Mouse (Mus musculus): ENCODE measurements around the gene 2900026A02Rik.

The 2900026A02Rik gene

GRCm38 (mm10) chr5:113221147-113221865, at the start of gene 2900026A02Rik:
Gene 2900026A02Rik, minus strand, starts transcription at chr5:113221236.
- peak; percentile 22 for DNase-seq

DNA sequence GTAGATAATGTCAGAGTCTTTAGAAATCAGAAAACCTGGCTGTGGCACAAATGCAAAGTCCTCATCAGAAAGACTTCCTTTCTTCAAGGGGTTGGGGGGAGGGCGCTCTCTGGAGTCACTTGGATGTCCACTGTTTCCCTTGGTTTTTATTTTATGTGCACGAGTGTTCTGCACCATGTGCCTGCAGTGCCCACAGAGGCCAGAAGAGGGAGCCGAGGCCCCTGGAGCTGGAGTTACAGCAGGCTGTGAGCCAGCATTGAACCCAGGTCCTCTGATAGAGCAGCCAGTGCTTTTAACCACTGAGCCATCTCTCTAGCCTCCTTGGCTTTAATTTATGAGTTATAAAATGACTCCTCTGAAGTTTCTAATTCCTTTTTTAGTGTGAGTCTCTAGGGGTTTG, 49.0 kb upstream of the 2900026A02Rik start:
- no peak for DNase-seq

- no peak for DNase-seq
Measured at GRCm38 (mm10) chr5:113268246-113268645, 47.2 kb upstream of the 2900026A02Rik start.

DNA sequence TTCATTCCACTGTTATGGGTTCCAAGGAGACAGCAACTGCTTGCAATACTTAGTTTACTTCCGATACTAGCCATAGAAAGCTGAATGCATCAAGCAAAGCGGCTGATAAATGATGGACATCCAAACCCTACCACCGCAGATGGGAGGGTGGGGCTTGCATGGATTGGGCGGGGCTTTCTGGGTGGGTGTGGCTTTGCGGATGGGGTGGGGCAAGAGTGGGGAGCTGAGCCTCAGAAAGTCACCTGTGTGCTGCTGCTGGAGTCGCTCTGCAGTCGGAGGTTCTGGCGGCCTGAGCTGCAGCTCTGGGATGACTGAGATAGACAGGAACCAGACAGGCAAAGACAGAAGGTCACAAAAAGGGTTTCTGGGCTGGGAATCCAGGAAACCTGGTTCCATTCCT, 44.6 kb upstream of the 2900026A02Rik start:
- DNase-seq, result no peak

DNA sequence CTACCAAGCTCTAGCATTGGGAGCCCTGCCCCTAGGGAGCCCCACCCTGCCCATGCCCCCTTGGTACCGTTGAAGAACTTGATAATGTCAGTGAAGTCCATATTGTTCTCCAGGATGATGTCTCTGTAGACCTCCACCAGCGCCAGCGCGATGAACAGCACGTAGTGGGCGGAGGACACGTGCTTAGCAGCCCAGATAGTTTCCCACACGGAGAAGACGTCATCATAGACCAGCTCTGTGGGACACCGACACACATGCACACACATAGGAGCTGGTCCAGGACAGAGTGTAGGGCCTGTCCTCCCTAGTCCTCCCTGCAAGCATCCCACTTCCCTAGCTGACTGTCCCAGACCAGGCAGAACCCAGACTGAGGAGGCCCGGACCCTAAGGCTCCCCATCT, 29.8 kb upstream of the 2900026A02Rik start:
- no peak for DNase-seq

DNA sequence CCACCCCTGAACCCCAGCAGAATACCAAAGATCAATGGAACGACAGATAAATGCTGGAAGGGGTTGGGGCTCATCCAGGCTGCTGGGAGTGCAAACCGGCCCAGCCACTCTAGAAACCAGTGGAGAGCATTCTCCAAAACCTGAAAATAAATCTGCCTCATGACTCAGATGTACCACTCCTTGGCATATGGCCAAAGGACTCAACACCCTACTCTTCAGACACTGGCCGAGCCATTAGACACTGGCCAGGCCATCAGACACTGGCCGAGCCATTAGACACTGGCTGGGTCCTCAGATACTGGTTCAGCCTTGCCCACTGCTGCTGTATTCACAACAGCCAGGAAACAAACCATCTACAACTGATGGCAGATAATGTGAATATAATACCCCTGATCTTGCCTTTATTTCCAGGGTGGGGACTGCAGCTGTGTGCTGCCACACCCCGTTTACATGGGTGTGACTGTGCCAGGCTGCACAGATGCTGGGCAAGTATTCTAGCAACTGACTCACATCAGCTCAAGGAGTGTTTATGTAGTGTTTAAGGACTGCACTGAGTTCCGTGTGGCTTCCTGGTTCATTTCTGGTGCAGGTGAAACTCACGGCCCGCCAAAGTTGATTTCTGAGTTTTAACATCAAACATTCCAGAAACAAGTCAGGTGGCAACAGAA, 28.4 kb upstream of the 2900026A02Rik start:
- no peak for DNase-seq

DNA sequence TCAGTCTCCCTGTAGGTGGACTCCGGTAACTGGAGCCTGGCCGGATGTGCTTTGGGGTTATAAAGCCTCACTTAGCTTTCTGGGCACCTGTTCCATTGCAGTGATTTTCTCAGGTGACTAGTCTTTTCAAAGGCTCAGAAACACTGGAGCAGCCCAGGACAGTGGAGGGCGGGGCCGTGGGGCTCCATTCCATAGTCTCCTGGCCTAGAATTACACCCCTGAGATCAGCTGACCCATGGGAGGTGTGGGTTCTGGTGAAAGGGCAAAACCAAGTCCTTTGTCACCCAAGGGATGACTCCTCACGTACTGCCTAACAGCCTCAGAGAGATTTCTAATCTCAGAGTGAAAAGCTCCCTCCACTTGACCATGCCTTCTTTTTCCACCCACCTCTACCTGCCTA, 9.2 kb upstream of the 2900026A02Rik start:
- no peak for DNase-seq

DNA sequence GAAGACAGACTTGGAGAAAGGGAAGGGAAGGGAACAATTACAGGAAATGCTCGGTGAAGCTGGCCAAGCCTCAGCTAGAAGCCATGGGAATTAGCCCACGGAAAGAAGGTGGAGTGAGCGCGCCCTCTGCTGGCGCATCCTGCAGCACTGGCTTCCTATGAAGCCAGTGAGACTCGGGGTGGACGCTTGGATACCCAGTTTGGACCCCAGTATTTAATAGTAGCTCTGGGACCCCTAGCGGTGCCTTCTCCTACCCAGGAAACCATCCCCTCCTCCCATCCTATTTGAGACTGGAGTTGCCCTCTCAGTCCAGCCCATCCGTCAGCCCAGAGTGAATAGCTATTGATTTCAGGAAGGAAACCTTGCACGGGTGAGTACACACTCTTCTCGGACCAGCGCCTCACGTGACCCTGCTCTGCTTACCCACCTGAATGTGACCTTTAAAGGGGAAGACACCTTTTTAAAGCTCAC, 5.6 kb upstream of the 2900026A02Rik start, which contains the start of gene Tmem211:
TSS of gene Tmem211 (plus strand) at position 278 of the 471 bp plus-strand sequence.
- DNase-seq, result peak; percentile 78

- DNase-seq, result no peak
Measured at GRCm38 (mm10) chr5:113225686-113226435, 4.8 kb upstream of the 2900026A02Rik start.

GRCm38 (mm10) chr5:113225271-113225670, 4.2 kb upstream of the 2900026A02Rik start:
- no peak for DNase-seq

GRCm38 (mm10) chr5:113223888-113224287, 2.9 kb upstream of the 2900026A02Rik start:
- no peak for DNase-seq

DNA sequence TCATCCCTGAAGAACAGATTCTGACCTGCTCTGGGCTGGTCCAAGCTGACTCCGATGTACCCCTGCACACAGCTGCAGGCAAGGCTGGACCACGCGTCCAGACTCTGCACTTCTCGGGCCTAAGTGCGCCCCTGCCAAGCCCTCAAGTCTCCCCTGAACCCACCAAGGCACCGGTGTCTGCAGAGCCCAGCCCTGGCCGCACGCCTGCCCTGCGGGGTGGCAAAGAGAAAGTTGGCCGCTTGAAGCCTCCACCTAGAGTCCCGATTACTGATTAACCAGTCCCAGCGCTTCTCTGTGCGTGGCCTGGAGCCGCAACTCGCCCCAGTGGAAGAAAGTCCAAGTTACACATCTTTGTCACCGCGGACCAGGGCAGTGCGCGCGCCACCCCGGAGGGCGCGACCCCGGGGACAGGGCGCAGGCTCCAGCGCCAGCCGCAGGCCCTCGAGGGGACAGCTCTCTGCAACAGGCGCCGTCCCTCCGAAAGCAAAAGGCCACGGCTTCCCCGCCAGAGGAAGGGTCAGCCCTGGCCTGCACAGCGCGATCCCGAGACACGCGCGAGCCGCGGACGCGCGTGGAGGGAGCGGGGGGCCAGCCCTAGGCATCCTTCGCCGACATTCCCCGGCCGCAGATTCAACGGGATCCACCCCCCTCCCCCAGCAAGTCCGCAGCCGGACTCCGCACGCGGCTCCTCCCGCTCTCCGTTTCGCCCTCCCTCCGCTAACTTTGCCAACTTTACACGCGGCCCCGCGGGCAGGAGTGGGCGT, 471 bp downstream of the 2900026A02Rik start:
- DNase-seq, result no peak

GRCm38 (mm10) chr5:113219876-113220275, 1.2 kb downstream of the 2900026A02Rik start:
- no peak for DNase-seq

- DNase-seq, result no peak
Measured at GRCm38 (mm10) chr5:113219450-113219849, 1.6 kb downstream of the 2900026A02Rik start.

DNA sequence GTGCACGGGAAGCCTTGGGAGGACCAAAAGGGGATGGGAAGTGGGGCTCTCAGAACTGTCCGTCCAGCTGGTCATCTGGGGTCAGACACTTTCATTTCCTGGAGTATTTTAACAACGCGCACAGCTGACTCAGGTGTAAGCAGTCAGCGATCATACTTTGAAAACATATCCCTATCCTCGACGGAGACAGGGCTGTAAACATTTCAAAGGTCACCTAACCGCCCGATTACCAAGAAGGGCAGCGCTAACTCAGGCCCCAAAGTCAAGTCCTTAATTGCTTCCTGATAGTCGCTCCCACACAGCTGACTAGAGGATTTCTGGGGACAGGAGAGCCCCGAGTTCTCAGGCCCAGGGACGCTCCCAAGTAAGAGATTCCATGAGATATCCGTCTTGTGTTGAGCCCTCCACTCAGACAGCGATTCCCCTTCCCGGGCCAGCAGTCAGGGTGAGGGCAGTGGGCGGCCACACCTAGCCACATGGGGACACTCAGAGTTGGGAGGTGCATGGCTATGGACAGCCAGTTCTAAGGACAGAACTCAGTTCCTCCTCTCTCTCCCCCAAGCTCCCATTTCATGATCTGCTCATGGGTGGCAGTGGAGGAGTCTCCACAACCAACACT, 2.3 kb downstream of the 2900026A02Rik start:
- DNase-seq, result no peak

GRCm38 (mm10) chr5:113217076-113217475, 4.0 kb downstream of the 2900026A02Rik start:
- no peak for DNase-seq

DNA sequence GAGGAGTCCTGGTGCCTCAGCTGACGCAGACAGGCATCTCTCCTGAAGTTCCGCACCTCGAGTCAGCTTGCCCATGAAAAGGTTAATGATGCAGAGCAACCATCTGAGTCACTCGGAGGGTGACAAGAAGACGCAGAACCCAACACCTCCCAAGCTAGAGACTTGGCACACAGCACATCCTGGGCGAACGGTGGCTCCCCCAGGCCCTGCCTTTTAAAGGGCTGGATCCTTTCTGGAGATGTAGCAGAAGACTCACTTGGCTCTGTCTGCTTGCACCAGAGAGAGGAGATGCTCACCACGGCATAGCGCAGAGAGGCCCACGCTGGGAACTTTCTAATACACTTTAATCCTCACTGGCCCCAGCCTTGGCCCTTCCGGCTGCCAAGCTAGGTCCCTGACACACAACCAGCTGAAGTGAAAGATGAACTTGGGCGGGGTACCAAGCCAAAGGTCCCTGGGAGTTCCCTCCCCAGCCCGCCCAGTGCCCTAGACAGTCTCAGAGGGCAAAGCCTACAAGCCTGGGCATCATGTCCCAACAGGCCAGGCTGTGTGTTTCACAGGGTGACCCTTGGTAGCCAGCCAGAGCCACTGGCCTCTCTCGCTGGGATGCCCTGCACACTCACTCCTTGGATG, 4.6 kb downstream of the 2900026A02Rik start:
- no peak for DNase-seq

- DNase-seq, result no peak
Measured at GRCm38 (mm10) chr5:113215610-113216011, 5.4 kb downstream of the 2900026A02Rik start.

DNA sequence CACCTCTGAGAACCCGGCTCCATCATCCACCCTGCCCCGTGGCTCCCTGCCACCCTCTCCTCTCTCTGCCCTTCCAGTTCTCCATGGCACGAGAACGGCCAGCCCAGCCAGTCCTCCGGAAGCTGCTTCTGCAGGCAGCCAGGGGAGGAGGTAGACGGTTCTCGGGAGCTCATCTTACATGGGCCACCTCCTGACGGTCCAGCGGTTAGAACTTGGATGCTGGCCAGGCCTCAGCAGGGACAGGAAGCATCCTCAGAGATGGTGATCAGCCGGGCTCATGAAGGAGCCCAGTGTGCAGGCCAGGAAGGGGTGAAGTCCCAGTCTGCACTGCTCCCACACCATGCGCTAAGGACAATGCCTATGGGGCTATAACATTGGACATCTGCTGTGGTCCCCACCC, 6.6 kb downstream of the 2900026A02Rik start:
- no peak for DNase-seq

DNA sequence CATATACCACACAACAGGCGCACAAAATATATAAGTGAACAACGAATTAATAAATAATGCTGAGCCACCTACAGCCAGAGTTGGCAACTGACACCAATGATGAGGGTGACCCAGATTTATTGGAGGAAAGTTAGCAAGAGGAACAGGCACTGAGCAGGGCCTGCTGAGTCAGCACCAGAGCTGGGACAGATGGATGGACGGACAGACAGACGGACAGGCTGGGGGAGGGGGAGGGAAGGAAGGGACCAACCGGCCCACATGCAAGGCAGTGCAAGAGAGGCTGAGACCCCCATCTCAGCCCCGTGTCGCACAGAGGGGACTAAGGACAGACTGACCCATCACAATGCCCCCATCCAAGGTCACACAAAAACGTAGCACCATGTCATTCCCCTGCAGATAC, 7.0 kb downstream of the 2900026A02Rik start:
- no peak for DNase-seq

- no peak for DNase-seq
Measured at GRCm38 (mm10) chr5:113212156-113212835, 8.7 kb downstream of the 2900026A02Rik start.

All from cerebellum, adult 9-10 months (tissue).